Mouse (Mus musculus) midbrain, embryonic 10.5 days (tissue): Measurements from ENCODE around the gene Plcb3. TPM values are rescaled to one million over a fixed set of nuclear protein-coding genes. Genes with fewer than 3 reads are reported as not detected.

Experiments used
- DNase-seq: peaks from one replicate; pipeline ENCODE4 v3.0.0-alpha.2; 2017; ENCODE audit warnings: low spot score
- H3K27ac ChIP-seq: fragments of 300-500 bp; sonication (generic); replicated peaks from 2 replicates; pipeline ENCODE4 v1.5.1; 2016; ENCODE audit warnings: mild to moderate bottlenecking
- H3K27me3 ChIP-seq: fragments of 300-500 bp; sonication (generic); 2 replicates; pipeline ENCODE4 v1.6.1; 2016; ENCODE audit warnings: low read depth, mild to moderate bottlenecking; ENCODE audit not compliant: poor library complexity, severe bottlenecking
- H3K36me3 ChIP-seq: fragments of 300-500 bp; sonication (generic); 2 replicates; pipeline ENCODE4 v1.6.1; 2016; ENCODE audit warnings: mild to moderate bottlenecking, moderate library complexity
- H3K4me1 ChIP-seq: fragments of 300-500 bp; sonication (generic); 2 replicates; pipeline ENCODE4 v1.6.1; 2016
- H3K4me3 ChIP-seq: fragments of 300-500 bp; sonication (generic); 2 replicates; pipeline ENCODE4 v1.5.1; 2016; ENCODE audit warnings: mild to moderate bottlenecking, moderate library complexity
- H3K9me3 ChIP-seq: fragments of 300-500 bp; sonication (generic); replicated peaks from 2 replicates; pipeline ENCODE4 v1.6.1; 2016; ENCODE audit warnings: mild to moderate bottlenecking
- whole genome bisulfite sequencing: fragments of 180-500 bp; shearing (Covaris S2); methylation state at CpG from one replicate; pipeline ENCODE4 v1.1.7; 2016; 5-methylcytosine and 5-hydroxymethylcytosine counted together
- polyA plus RNA-seq: library from polyadenylated mRNA; unstranded; fragments of >200 nt; fragmentation: Nextera tagmentation; extraction: Ambion mirVana; gene quantifications from 2 replicates; pipeline ENCODE4 v1.2.1, GENCODE M21; 2016

Gene Plcb3
- 22.4 and 23.7 TPM in 2 replicates for polyA plus RNA-seq

DNA sequence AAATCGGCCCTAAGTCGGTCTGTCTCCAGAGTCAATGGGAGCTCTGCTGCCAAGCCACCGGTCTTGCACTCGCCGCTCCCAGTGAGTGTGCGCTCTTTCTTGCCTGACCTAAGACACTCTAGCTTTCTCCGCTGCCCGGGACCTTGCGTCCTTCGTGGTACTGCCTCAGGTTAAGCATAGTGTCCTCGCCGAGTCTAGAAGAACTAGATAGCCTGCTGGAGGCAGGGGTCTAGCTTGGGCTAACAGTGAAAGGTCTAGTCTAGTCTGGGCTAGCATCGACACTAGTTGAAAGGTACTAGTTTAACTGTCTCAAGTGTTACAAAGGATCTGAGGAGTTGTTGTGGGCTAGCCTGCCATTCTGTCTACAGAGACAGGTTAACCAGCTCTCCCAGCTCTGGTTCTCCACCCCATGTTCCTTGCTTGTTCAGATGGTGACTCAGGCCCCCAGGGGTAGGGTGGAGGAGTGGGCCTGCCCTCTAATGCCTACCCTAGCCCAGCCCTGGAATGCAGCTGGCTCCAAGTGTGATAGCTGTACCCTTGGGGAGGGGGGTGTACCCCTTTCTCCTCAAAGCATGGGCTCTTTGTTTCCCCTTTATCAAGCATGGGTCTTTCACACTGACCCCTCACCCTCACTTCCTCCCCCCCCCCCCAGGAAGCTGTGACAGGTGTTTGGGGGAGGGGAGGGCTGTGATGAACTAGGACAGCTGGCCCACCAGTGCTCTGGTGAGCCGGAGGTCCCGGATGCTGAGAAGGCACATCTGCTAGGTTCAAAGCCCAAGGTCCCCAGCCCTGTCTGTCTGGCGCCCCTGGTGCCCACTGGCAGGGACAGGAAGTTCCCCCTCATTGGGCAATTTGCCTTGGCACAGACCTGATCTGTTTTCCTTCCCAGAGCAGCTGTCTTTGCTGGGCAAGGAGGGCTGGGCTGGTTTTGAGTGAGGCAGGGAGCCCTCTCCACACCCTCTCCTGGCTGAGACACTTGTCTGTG lies at the start of gene Plcb3:
Plcb3 (minus strand) TSS at position 934 of the 985 bp plus-strand sequence.
- Histone ChIP-seq H3K4me1 (peaks cover 68% of the 10 kb centered on the region), H3K4me3 (peak within 1 kb of the TSS; percentile 95), H3K9me3 (no peaks in the 10 kb centered on the region), H3K27me3 (peaks cover 21% of the 10 kb centered on the region), H3K27ac (peak within 1 kb of the TSS; percentile 95), H3K36me3 (peaks cover 27% of the 10 kb centered on the region)
- WGBS, result 0% methylated on average over 16 of the region's 16 CpGs
- peak; percentile 78 for DNase-seq

GRCm38 (mm10) chr19:7020224-7020641 lies 44.0 kb upstream of the Plcb3 start:
- H3K27ac ChIP-seq, result no peak overlapping the region
- 59% methylated on average over 3 of the region's 3 CpGs for WGBS
- H3K9me3 ChIP-seq, result no peaks in the 10 kb centered on the region
- H3K4me1 ChIP-seq, result no peaks in the 10 kb centered on the region
- peak; percentile 37 for DNase-seq
- no peak overlapping the region for H3K4me3 ChIP-seq
- H3K36me3 ChIP-seq, result peaks cover 88% of the 10 kb centered on the region
- H3K27me3 ChIP-seq, result no peaks in the 10 kb centered on the region

DNA sequence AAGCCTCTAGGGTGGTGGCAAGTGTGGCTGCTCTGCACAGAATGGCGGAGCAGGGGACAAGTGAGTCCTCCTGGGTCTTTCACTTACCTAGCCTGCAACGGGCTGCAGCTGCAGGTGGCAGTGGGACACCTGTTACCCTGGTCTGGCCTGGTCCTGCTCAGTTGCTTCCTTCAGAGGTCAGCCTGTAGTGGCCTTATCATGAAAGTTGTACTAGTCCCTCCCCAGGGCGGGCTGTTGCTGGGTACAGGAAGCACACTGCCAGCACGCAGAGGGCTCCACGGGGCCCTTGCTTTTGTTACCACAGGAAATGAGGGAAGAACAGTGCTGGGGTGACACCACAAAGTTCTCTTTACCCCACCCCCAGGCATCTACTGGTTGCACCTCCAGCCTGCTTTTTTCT lies 42.9 kb upstream of the Plcb3 start, which contains the start of gene Fermt3:
Fermt3 (minus strand) TSS at position 279 of the 400 bp plus-strand sequence.
- Histone ChIP-seq H3K4me3 (no peak within 1 kb of the TSS), H3K9me3 (no peaks in the 10 kb centered on the region), H3K4me1 (no peaks in the 10 kb centered on the region), H3K27ac (0 out of 2 replicates have a peak within 1 kb of the TSS, but pooled peaks have one; percentile 38), H3K27me3 (no peaks in the 10 kb centered on the region), H3K36me3 (peaks cover 84% of the 10 kb centered on the region)
- 87% methylated on average over 5 of the region's 5 CpGs for WGBS
- no peak for DNase-seq

DNA sequence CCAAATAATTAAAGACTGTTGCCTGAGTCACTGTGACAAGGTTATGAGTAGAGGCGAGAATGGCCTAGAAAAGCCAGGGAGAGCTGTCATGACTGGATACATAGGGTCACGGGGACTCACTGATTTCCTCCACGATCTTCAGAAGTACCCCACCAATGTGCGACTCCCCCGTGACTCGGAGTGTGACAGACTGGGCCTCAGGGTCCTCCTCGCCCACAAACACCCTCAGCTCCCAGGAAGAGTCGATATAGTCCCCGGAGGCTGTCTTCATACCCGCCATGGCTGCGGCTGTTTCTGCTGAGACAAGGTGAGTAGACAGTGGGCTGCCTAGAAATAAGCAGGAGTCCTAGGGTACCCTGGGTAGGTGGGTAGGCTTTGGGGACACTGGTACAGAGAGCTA lies 42.3 kb upstream of the Plcb3 start:
- DNase-seq, result no peak
- Histone ChIP-seq H3K27me3 (no peaks in the 10 kb centered on the region), H3K27ac (no peak overlapping the region), H3K9me3 (no peaks in the 10 kb centered on the region), H3K4me1 (no peaks in the 10 kb centered on the region), H3K36me3 (peaks cover 84% of the 10 kb centered on the region), H3K4me3 (no peak overlapping the region)
- WGBS, result 94% methylated on average over 11 of the region's 11 CpGs

GRCm38 (mm10) chr19:7017541-7018457 lies 41.5 kb upstream of the Plcb3 start:
- peaks cover 84% of the 10 kb centered on the region for H3K36me3 ChIP-seq

DNA sequence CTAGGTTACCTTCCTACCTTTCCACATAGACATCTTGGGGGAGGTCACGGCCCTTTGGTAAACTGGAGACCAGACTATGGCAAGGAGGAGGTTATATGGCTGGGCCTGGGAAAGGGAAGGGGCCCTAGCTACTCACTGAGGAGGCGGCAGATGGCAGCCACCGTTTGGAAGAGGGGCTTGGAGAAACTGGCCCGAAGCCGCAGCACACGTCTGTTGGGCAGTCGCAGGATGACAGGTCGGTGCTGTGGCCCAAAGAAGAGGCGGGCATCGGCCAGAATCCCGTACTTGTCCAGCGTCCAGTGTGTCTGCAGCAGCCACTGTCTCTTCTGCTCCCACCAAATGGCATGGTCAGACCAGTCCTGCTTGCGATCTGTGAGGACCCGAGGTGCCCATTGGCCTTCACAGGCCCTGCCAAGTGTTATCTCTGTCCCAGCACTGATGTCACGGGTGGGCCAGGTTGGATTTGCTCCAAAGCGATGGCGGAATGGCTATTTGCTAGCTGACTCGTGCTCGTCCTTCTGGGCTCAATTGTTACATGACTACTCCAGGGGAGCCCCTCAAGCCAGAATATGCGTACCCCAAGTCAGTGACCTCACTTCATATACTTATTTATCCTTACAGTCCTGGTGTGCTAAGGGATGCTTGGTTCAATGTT lies 38.3 kb upstream of the Plcb3 start:
- H3K4me3 ChIP-seq, result no peak overlapping the region
- no peak overlapping the region for H3K27ac ChIP-seq
- peaks cover 58% of the 10 kb centered on the region for H3K36me3 ChIP-seq
- no peaks in the 10 kb centered on the region for H3K9me3 ChIP-seq
- WGBS, result 92% methylated on average over 20 of the region's 20 CpGs
- no peak for DNase-seq
- H3K4me1 ChIP-seq, result no peaks in the 10 kb centered on the region
- no peaks in the 10 kb centered on the region for H3K27me3 ChIP-seq

More at GRCm38 (mm10) chr19:7017541-7018457, 41.5 kb upstream of the Plcb3 start:
- Histone ChIP-seq H3K9me3 (no peaks in the 10 kb centered on the region), H3K4me1 (no peaks in the 10 kb centered on the region), H3K27ac (no peak overlapping the region; the same call in 1 of the 2 replicates), H3K27me3 (no peaks in the 10 kb centered on the region), H3K4me3 (no peak overlapping the region)
- no peak for DNase-seq
- 82% methylated on average over 12 of the region's 12 CpGs for WGBS

DNA sequence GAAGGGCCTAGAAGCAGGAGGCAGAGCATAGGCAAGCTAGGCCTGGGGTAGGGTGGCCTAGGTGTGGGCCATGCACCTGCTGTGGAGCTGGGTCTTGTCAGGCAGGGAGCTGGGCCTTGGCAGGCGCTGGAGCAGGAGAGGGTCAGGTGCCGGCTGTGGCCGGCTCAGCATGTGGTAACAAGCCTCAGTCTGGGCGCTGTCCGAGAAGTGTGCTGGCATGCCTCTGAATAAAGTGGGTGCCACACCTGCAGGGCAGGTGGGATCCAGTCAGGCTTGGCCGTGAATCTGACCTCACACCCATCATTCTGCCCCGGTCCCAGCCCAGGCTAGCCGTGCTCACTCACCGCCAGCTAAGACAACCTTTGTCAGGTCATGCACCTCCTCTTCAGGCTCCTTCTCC lies 37.7 kb upstream of the Plcb3 start:
- H3K4me3 ChIP-seq, result no peak overlapping the region
- WGBS, result 87% methylated on average over 9 of the region's 9 CpGs
- no peak overlapping the region for H3K27ac ChIP-seq
- H3K9me3 ChIP-seq, result no peaks in the 10 kb centered on the region
- DNase-seq, result no peak
- peaks cover 52% of the 10 kb centered on the region for H3K36me3 ChIP-seq
- no peaks in the 10 kb centered on the region for H3K27me3 ChIP-seq
- no peaks in the 10 kb centered on the region for H3K4me1 ChIP-seq

- no peak for DNase-seq
- WGBS, result 76% methylated on average over 4 of the region's 4 CpGs
- no peak overlapping the region for H3K27ac ChIP-seq
- H3K36me3 ChIP-seq, result peaks cover 36% of the 10 kb centered on the region
- H3K27me3 ChIP-seq, result no peaks in the 10 kb centered on the region
- no peak overlapping the region for H3K4me3 ChIP-seq
- H3K9me3 ChIP-seq, result no peaks in the 10 kb centered on the region
- no peaks in the 10 kb centered on the region for H3K4me1 ChIP-seq
Observed at GRCm38 (mm10) chr19:7012426-7012825, 36.2 kb upstream of the Plcb3 start.

GRCm38 (mm10) chr19:7006892-7007593 lies 30.8 kb upstream of the Plcb3 start:
- 90% methylated on average over 9 of the region's 9 CpGs for WGBS
- no peak for DNase-seq
- no peak overlapping the region for H3K4me3 ChIP-seq
- no peaks in the 10 kb centered on the region for H3K27me3 ChIP-seq
- no peaks in the 10 kb centered on the region for H3K9me3 ChIP-seq
- no peak overlapping the region for H3K27ac ChIP-seq
- no peaks in the 10 kb centered on the region for H3K4me1 ChIP-seq
- H3K36me3 ChIP-seq, result 0 out of 2 replicates have a peak, but pooled peaks cover 4% of the 10 kb centered on the region

DNA sequence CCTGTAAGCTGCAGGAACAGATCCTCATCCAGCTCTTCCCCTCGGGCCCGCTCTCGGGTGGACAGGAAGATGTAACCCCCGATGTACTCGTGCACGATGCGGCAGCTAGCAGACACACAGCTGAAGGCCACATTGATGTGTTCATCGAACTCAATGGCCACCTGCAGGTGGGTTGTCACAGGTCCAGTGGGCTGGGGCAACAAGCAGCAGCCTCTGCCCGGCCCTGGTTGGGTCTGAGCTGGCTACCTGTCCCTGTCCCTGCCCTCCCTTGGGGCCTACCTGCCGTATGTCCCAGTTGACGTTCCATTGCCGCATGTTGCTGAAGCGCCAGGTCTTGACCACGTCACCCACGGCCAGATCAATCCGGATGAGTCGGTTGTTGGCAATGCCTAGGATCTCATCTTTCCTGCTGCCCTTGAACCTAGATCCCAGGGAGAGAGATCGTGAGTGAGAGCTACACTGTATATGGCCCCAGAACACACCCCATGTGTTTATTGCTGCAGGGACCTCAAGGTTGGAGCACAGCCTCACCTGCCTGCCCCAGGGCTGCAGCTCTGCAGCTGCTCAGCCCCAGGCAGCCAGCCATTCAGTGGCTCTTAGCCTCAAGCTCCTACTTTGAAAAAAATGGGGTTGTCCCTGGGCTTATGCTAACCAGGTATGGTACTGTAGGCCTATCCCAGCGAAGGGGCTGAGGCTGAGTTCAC lies 23.2 kb upstream of the Plcb3 start:
- DNase-seq, result no peak
- H3K4me1 ChIP-seq, result peaks cover 34% of the 10 kb centered on the region
- no peaks in the 10 kb centered on the region for H3K27me3 ChIP-seq
- no peaks in the 10 kb centered on the region for H3K9me3 ChIP-seq
- 96% methylated on average over 19 of the region's 19 CpGs for WGBS
- H3K27ac ChIP-seq, result no peak overlapping the region
- H3K36me3 ChIP-seq, result peaks cover 37% of the 10 kb centered on the region
- no peak overlapping the region for H3K4me3 ChIP-seq

DNA sequence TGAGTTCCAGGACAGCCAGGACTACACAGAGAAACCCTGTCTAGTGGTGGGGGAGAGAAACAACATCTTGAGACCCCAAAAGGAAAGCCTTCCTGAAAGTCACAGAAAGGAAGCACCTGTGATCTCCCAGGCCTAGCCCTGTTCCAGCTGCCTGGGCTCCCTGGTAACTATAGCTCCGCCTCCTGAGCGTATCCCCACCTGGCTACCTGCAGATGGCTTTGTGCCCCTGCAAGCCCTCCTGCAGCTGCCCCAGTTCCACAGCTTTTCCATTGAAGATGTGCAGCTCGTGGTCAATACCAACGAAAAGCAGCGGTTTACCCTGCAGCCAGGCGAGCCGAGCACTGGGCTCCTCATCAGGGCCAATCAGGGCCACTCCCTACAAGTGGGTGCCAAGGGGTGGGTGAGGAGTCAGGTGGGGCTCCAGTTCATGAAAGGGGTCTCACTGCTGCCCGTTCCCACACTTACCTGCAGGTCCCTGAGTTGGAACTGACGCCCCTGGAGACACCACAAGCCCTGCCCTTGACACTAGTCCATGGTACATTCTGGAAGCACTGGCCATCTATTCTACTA lies 21.5 kb upstream of the Plcb3 start:
- WGBS, result 80% methylated on average over 9 of the region's 9 CpGs
- H3K9me3 ChIP-seq, result no peaks in the 10 kb centered on the region
- peaks cover 37% of the 10 kb centered on the region for H3K36me3 ChIP-seq

More for the DNA sequence above, 21.5 kb upstream of the Plcb3 start:
- Histone ChIP-seq H3K27ac (0 out of 2 replicates have a peak overlapping the region, but pooled peaks have one; percentile 33), H3K27me3 (no peaks in the 10 kb centered on the region), H3K4me3 (0 out of 2 replicates have a peak overlapping the region, but pooled peaks have one; percentile 71), H3K4me1 (peaks cover 46% of the 10 kb centered on the region)
- no peak for DNase-seq
